Mouse (Mus musculus) gastrocnemius, postnatal 10 days (tissue): ENCODE results near the gene Gm21294. TPM values are rescaled to one million over a fixed set of nuclear protein-coding genes. Genes with fewer than 3 reads are reported as not detected.
"Not testable (repeated sequence)": the region's sequence is repeated elsewhere in the genome, so short reads cannot be mapped to it uniquely, and the experiment has no call there.

Experiments used
- DNase-seq: peaks from one replicate; pipeline ENCODE4 v3.0.0; 2021; ENCODE audit warnings: mixed read lengths
- long read RNA-seq, 2 experiments: library from polyadenylated mRNA; stranded (forward); transcript quantifications; one replicate each; pipeline ENCODE4 v2.0.0; 2021
- total RNA-seq, 2 experiments: library from RNA; stranded (reverse); gene quantifications; 2 replicates each; pipeline ENCODE4 v1.2.3; 2021

Gm21294 gene
- not detected for total RNA-seq
- long read RNA-seq, experiment 1: 0 reads
- long read RNA-seq, experiment 2: 0 reads

DNA sequence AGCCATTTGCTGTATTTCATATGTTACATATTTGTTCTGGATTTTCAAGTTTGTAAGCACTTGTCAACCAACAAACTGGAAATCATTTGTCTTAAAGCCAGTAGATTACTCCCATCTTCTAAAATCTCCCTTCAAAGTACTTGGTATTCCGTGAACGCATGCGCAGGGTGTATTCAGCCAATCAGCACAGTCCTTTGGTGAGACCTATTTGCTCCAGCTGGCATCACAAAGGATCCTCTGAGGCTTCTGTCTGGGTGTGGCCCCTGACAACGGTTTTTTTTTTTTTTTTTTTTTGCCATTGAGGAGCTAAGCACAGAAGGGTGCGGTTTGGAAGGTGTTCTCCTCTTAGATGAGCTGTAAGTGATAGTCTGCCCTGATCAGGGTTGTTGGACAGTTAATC, at the start of gene Gm21294:
Gm21294 (plus strand) TSS at position 301 of the 400 bp plus-strand sequence.
- DNase-seq: not testable (repeated sequence)

DNA sequence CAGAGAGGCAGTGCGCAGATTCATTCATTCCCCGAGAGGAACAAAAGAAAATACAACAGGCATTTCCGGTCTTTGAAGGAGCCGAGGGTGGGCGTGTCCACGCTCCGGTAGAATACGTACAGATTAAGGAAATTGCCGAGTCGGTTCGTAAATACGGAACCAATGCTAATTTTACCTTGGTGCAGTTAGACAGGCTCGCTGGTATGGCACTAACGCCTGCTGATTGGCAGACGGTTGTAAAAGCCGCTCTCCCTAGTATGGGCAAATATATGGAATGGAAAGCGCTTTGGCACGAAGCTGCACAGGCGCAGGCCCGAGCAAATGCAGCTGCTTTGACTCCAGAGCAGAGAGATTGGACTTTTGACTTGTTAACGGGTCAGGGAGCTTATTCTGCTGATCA, 73.6 kb downstream of the Gm21294 start:
- not testable (repeated sequence) for DNase-seq
